Mouse (Mus musculus) urinary bladder, postnatal 14 days (tissue): ENCODE results near the gene Prkab1.
A peak's percentile ranks its signal among the peaks of the same experiment; 100 is the strongest.

Source experiments
- DNase-seq: peaks from one replicate; pipeline ENCODE4 v3.0.0; 2021; ENCODE audit warnings: low spot score

The Prkab1 gene

DNA sequence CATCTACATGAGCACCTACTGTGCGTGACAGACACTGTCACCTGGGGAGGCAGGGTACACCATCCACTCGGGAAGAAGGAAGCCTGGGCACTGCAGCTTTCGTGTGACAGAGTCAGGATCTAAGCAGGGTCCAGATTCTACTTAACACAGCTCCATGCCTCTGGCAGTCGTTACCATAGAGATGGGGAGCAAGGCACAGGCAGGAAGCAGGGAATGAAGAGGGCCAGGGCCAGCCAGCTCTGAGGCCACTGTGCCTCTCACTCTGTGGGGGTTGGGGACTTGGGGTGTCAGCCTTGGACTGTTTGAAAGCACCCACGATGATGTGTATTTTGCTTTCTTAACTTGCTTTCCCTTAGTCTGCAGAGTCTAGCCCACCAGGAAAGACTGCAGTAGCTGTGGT is 46.1 kb downstream of the Prkab1 start:
- DNase-seq: no peak

DNA sequence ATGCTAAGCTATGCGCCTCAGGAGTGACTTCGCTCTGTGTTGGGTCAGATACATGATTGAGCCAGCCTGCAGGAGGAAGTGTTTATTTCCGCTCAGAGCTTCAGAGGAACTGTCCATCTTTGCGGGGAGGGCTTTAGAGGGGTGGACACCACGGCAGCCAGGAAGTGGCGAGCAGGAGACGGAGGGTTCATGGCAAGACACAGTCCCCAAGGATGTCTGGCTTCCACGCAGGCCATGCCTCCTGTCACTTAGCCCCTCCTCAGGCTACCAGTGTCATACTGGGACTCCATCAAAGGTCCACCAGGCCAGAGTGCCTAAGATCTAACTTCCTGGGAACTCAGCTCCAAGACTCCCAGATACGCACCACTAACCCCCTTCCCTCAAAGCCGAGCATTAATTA is 46.6 kb downstream of the Prkab1 start:
- DNase-seq: no peak

DNA sequence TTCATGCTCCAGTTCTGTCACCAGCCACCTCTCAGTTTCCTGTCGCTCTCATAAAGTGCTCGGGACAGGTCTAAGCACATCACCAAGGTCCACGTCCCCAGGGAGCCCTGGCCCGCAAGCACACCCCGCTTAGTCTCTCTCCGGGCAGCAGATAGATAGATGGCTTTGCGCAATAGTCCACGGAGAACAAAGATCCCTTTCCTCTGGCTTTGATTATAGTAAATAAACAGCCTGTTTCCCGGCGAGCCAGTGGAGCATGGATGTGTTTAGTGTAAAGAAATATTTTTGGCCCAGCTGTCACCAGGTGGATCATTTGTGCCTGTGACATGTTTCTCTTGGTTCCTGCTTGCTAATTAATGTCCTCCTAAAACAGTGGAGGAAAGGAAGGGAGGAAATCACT is 47.0 kb downstream of the Prkab1 start:
- DNase-seq: no peak

DNA sequence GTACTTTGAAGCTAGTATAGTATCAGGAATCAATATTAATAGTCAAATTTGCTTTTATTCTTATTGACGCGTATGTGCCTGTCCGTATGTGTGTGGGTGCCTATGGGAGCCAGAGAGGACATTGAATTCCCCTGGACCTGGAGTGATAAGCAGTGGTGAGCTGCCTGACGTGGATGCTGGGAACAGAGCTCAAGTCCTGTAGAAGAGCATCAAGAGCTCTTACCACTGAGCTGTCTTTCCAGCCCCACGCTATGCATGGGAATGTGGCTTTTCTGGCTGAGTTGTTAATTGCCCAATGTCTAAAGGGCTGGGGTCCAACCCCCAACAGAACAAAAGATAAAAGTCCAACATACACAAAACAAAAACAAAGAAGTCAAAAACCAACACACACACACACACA is 47.9 kb downstream of the Prkab1 start:
- no peak for DNase-seq

DNA sequence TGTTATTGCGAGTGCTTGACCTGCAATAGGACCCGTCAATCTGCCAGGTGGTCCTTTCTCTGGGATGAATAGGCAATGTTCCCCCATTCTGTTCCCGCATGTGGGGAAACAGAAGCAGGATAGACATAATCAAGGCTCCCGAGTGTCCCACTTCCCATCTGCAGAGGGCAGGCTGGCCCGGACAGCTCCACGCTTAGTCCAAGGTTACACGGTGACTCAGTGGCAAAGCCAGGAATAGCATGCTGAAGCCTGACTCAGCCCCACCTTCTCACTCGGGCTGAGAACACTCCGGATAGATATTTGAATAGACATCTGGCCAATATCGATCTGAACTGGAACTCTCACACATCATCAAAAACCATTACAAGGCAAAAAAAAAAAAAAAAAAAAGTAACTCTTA is 48.6 kb downstream of the Prkab1 start:
- DNase-seq: no peak

DNA sequence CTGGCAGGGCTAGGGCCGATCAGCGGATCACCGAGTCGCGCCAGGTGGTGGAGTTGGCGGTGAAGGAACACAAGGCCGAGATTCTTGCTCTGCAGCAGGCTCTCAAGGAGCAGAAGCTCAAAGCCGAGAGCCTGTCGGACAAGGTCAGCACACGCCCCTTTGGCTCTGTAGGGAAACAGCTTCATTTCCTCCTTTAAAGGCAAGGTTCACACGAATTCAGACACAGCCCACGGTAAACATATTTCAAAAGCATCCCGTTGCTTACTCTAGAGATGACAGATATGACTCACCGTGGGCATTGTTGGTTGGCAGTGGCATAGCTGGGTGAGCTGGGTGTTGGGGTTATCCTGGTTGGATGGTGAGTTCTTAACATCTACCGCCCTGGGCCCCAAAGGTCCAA is 53.1 kb downstream of the Prkab1 start:
- peak; percentile 62 for DNase-seq
